Mouse (Mus musculus): ENCODE data around the gene Aurkb. TPM values are rescaled to one million over a fixed set of nuclear protein-coding genes. Genes with fewer than 3 reads are reported as not detected.
A peak's percentile ranks its signal among the peaks of the same experiment; 100 is the strongest.

Gene Aurkb
- polyA plus RNA-seq, 1 experiment from 2014 or later = 101 TPM

DNA sequence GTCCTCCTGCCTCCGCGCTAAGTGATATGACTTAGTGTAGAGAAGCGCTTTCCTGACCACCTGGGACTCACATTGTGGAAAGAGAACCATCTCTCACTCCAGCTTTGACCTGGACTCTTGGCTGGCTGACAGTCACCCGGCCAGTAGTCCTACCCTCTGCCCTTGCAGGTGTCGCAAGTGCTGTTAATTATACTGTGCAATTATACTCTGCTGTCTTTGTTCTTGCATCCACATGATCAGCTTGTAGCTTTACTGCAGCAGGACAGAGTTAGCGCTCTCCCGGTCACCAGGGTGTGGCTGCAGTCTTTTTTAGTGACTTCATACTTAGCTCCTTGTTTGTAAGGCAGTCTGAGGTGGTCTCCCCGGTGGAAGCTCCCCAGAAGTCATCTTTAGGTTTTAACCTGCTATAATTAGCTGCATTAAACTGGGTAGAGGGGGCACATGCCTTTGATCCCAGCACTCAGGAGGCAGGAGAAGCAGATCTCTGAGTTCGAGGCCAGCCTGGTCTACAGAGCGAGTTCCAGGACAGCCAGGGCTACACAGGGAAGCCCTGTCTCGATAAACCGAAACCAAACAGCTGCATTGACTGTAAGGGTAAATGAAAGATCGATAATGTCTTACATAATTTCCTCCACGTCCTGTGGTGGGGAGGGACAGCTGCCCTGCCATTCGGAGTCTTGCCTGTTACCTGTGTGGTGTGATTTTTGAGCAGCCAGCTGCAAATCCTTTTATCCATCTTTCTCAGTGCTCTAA is 34.8 kb downstream of the Aurkb start:
- Histone ChIP-seq H3K4me1 (ENCODE audit: control insufficient read depth, low read depth, low read length) (no peaks in the 10 kb centered on the region), H3K27me3 (ENCODE audit: control insufficient read depth, insufficient read depth, low read depth, low read length) (no peaks in the 10 kb centered on the region), H3K4me2 (ENCODE audit: low read depth, low read length) (no peak overlapping the region), H3K9me3 (replicated peaks; ENCODE audit: control insufficient read depth, low read length) (no peaks in the 10 kb centered on the region), H3K27ac (ENCODE audit: low read length) (no peak overlapping the region), H3K4me3 (ENCODE audit: low read depth, low read length) (no peak overlapping the region), H3K36me3 (ENCODE audit: control insufficient read depth, insufficient read depth) (no peaks in the 10 kb centered on the region), H3K9ac (ENCODE audit: low read depth, low read length) (no peak overlapping the region)
- no peak for ATAC-seq (ENCODE audit: low read depth)
- 70% methylated on average over 15 of the region's 15 CpGs for WGBS (ENCODE audit: insufficient replicate concordance)

DNA sequence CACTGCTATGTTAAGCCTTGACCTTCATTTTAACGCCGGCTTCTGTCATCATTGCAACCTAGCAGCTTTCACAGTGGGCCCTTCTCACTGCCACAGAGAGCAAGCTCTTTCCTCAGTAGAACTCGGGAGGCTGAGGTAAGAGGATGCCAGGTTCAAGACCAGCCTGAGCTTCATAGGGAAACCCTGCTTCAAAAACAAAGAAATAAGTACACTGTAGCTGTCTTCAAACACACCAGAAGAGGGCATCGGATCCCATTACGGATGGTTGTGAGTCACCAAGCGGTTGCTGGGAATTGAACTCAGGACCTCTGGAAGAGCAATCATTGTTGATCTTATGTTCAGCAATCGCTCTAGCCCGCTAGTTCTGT is 35.4 kb downstream of the Aurkb start:
- no peaks in the 10 kb centered on the region for H3K9me3 ChIP-seq (replicated peaks; ENCODE audit: control insufficient read depth, low read length)
- no peak overlapping the region for H3K9ac ChIP-seq (ENCODE audit: low read depth, low read length)
- no peak overlapping the region for H3K4me3 ChIP-seq (ENCODE audit: low read depth, low read length)
- H3K36me3 ChIP-seq (ENCODE audit: control insufficient read depth, insufficient read depth) = no peaks in the 10 kb centered on the region
- WGBS (ENCODE audit: insufficient replicate concordance) = 78% methylated on average over 8 of the region's 8 CpGs
- H3K27me3 ChIP-seq (ENCODE audit: control insufficient read depth, insufficient read depth, low read depth, low read length) = no peaks in the 10 kb centered on the region
- no peak overlapping the region for H3K27ac ChIP-seq (ENCODE audit: low read length)
- no peak for ATAC-seq (ENCODE audit: low read depth)
- no peak overlapping the region for H3K4me2 ChIP-seq (ENCODE audit: low read depth, low read length)
- no peaks in the 10 kb centered on the region; the same call in 1 of the 2 replicates for H3K4me1 ChIP-seq (ENCODE audit: control insufficient read depth, low read depth, low read length)

DNA sequence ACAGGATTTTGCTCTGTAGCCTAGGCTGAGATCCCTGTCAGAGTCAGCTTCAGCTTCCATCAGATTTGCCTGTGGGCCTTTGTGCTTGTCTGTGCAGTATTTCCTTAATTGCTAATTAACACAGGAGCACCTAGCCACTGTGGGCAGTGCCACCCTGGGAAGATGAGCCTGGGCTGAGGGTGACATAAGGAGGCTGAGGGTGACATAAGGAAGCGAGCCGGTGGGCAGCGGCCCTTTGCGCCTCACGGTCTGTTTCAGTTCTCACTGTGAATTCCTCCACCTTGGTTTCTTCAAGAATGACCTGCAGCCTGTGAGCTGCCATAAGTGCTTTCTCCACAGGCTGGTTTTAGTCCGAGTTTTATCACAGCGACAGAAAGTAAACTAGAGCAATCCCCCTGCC is 36.2 kb downstream of the Aurkb start:
- no peaks in the 10 kb centered on the region; the same call in 1 of the 2 replicates for H3K4me1 ChIP-seq (ENCODE audit: control insufficient read depth, low read depth, low read length)
- H3K27ac ChIP-seq (ENCODE audit: low read length) = no peak overlapping the region
- WGBS (ENCODE audit: insufficient replicate concordance) = 70% methylated on average over 7 of the region's 7 CpGs
- no peak overlapping the region for H3K4me3 ChIP-seq (ENCODE audit: low read depth, low read length)
- H3K4me2 ChIP-seq (ENCODE audit: low read depth, low read length) = no peak overlapping the region
- no peaks in the 10 kb centered on the region for H3K36me3 ChIP-seq (ENCODE audit: control insufficient read depth, insufficient read depth)
- no peak overlapping the region for H3K9ac ChIP-seq (ENCODE audit: low read depth, low read length)
- no peaks in the 10 kb centered on the region for H3K27me3 ChIP-seq (ENCODE audit: control insufficient read depth, insufficient read depth, low read depth, low read length)
- ATAC-seq (ENCODE audit: low read depth) = no peak
- no peaks in the 10 kb centered on the region for H3K9me3 ChIP-seq (replicated peaks; ENCODE audit: control insufficient read depth, low read length)

DNA sequence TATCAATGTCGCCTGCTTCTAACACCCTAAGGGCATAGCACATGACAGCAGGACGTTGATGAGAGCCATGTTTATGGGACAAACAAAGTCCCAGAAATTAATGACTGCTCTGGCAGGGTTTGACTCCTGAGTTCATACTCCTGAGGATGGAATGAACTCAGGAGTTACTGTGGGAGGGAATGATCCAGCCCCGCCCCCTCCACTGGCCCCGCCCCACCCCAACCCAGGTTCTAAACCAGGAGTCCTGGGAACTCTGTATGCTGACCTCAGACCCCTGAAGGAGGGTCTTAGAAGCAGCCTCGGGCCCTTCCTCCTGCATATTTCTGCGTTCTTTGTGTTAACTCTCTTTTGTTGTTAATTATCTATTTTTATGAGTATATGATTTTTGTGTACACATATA is 40.2 kb downstream of the Aurkb start:
- Histone ChIP-seq H3K9me3 (replicated peaks; ENCODE audit: control insufficient read depth, low read length) (no peaks in the 10 kb centered on the region), H3K27me3 (ENCODE audit: control insufficient read depth, insufficient read depth, low read depth, low read length) (no peaks in the 10 kb centered on the region), H3K4me3 (ENCODE audit: low read depth, low read length) (no peak overlapping the region), H3K4me2 (ENCODE audit: low read depth, low read length) (no peak overlapping the region), H3K36me3 (ENCODE audit: control insufficient read depth, insufficient read depth) (peaks cover 6% of the 10 kb centered on the region; the same call in 1 of the 2 replicates), H3K9ac (ENCODE audit: low read depth, low read length) (no peak overlapping the region), H3K4me1 (ENCODE audit: control insufficient read depth, low read depth, low read length) (peaks cover 24% of the 10 kb centered on the region), H3K27ac (ENCODE audit: low read length) (no peak overlapping the region)
- WGBS (ENCODE audit: insufficient replicate concordance) = 66% methylated on average over 6 of the region's 6 CpGs
- no peak for ATAC-seq (ENCODE audit: low read depth)

DNA sequence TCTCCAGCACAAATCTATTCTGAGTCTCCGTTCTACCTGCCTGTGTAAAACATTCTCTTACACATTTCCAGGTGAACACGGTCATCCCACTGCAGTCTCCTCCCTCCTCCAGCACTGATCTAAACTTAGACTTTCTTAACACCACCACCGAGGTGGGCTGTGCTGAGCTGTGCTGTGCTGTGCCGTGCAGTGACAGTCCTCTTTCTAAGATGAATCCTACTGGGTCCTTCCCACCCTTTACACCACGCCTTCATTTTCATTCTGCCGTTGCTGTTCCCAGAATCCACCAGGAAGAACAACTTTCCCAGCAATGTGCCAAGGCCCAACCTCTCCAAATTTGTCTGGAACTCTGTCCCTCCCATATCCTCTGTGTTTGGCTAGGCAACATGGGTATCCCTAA is 40.9 kb downstream of the Aurkb start:
- Histone ChIP-seq H3K9me3 (replicated peaks; ENCODE audit: control insufficient read depth, low read length) (no peaks in the 10 kb centered on the region), H3K27me3 (ENCODE audit: control insufficient read depth, insufficient read depth, low read depth, low read length) (no peaks in the 10 kb centered on the region), H3K9ac (ENCODE audit: low read depth, low read length) (no peak overlapping the region), H3K27ac (ENCODE audit: low read length) (no peak overlapping the region), H3K4me1 (ENCODE audit: control insufficient read depth, low read depth, low read length) (peaks cover 25% of the 10 kb centered on the region), H3K4me3 (ENCODE audit: low read depth, low read length) (no peak overlapping the region), H3K4me2 (ENCODE audit: low read depth, low read length) (no peak overlapping the region), H3K36me3 (ENCODE audit: control insufficient read depth, insufficient read depth) (peaks cover 6% of the 10 kb centered on the region; the same call in 1 of the 2 replicates)
- no peak for ATAC-seq (ENCODE audit: low read depth)
- 56% methylated on average over 6 of the region's 6 CpGs for WGBS (ENCODE audit: insufficient replicate concordance)

DNA sequence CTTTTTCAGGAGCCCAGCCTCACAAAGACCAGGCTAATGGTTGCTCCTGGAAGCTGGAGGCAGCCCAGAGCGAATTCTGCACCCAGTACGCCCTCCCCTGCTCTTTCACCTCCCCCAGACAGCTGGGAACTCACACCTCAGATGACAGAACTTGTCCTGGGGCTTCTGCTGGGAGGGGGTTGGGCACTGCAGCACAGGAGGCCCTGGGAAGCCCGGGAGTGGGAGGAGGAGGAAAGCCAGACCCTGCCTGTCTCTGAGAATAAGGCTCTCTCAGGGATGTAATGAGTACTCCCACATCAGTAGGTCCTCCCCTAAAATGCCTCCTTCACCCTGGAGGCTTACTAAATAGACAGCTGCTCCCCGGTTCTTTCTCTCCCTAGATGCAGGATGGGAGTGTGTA is 41.6 kb downstream of the Aurkb start:
- Histone ChIP-seq H3K27ac (ENCODE audit: low read length) (no peak overlapping the region), H3K27me3 (ENCODE audit: control insufficient read depth, insufficient read depth, low read depth, low read length) (no peaks in the 10 kb centered on the region), H3K9me3 (replicated peaks; ENCODE audit: control insufficient read depth, low read length) (no peaks in the 10 kb centered on the region), H3K36me3 (ENCODE audit: control insufficient read depth, insufficient read depth) (peaks cover 6% of the 10 kb centered on the region; the same call in 1 of the 2 replicates), H3K9ac (ENCODE audit: low read depth, low read length) (no peak overlapping the region), H3K4me2 (ENCODE audit: low read depth, low read length) (no peak overlapping the region), H3K4me1 (ENCODE audit: control insufficient read depth, low read depth, low read length) (peaks cover 27% of the 10 kb centered on the region), H3K4me3 (ENCODE audit: low read depth, low read length) (no peak overlapping the region)
- no peak for ATAC-seq (ENCODE audit: low read depth)
- 43% methylated on average over 4 of the region's 4 CpGs for WGBS (ENCODE audit: insufficient replicate concordance)

DNA sequence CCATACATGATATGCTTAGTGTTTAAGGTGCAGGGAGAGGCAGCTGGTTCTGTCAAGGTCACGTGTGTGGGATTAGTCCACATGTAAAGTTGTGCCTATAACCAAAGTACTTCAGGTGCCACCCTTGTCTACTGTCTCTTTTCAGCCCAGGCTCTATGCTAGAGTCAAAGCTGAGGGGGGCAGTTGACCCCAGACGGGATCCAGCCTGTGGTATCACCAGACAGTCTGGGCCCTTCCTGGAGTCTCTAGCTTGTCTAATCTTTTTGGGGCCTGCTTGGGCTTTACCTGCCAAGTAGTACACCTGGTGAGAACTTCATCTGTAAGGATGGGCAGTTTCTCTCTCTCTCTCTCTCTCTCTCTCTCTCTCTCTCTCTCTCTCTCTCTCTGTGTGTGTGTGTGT is 42.1 kb downstream of the Aurkb start:
- Histone ChIP-seq H3K9ac (ENCODE audit: low read depth, low read length) (no peak overlapping the region), H3K27ac (ENCODE audit: low read length) (no peak overlapping the region), H3K36me3 (ENCODE audit: control insufficient read depth, insufficient read depth) (peaks cover 8% of the 10 kb centered on the region), H3K4me3 (ENCODE audit: low read depth, low read length) (no peak overlapping the region), H3K4me2 (ENCODE audit: low read depth, low read length) (no peak overlapping the region), H3K9me3 (replicated peaks; ENCODE audit: control insufficient read depth, low read length) (no peaks in the 10 kb centered on the region), H3K27me3 (ENCODE audit: control insufficient read depth, insufficient read depth, low read depth, low read length) (no peaks in the 10 kb centered on the region), H3K4me1 (ENCODE audit: control insufficient read depth, low read depth, low read length) (peaks cover 32% of the 10 kb centered on the region)
- 57% methylated on average over 2 of the region's 2 CpGs for WGBS (ENCODE audit: insufficient replicate concordance)
- no peak for ATAC-seq (ENCODE audit: low read depth)

DNA sequence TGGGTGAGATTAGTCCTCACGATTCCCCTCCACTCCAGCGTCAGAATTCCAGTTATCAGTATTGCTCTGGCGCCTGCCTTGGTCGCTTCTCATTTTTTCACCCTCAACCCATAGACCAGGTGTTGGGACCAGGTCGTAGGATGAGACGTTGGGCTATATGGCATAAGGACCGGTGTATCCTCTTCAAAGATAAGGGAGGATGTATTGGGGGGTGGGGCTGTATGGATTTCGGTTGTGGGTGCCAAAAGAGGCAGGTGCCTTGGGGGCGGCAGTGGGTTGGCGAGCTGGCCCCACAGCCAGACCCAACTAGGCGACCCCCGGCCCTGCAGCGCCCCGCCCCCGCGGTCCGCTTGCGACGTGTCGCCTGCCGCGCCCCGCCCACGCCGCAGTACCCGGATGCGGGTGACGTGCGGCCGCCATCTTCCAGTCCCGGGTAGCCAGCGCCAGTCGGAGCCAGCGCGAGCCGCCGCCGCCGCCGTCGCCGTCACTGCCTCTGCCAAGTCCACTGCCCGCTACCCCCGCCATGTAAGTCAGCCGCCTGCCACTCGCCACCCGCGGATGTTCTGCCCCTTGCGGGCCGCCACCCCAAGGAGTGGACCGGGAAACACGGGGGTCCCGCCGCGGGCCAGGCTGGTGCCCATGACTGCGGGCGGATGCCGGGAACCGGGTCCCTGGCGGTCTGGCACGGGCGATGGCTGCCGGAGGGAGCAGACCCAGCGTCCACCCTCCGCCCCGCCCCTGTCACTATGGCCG is 42.8 kb downstream of the Aurkb start, which contains the start of gene Vamp2:
Gene Vamp2 (plus strand): TSS at position 388 of the 753 bp plus-strand sequence.
- Histone ChIP-seq H3K36me3 (ENCODE audit: control insufficient read depth, insufficient read depth) (peaks cover 10% of the 10 kb centered on the region), H3K4me1 (ENCODE audit: control insufficient read depth, low read depth, low read length) (peaks cover 35% of the 10 kb centered on the region), H3K4me2 (ENCODE audit: low read depth, low read length) (peak within 1 kb of the TSS; percentile 97), H3K27ac (ENCODE audit: low read length) (peak within 1 kb of the TSS; percentile 95), H3K4me3 (ENCODE audit: low read depth, low read length) (peak within 1 kb of the TSS; percentile 100), H3K9me3 (replicated peaks; ENCODE audit: control insufficient read depth, low read length) (no peaks in the 10 kb centered on the region), H3K9ac (ENCODE audit: low read depth, low read length) (peak within 1 kb of the TSS; percentile 100), H3K27me3 (ENCODE audit: control insufficient read depth, insufficient read depth, low read depth, low read length) (no peaks in the 10 kb centered on the region)
- under 1% methylated on average over 61 of the region's 67 CpGs for WGBS (ENCODE audit: insufficient replicate concordance)
- ATAC-seq (ENCODE audit: low read depth) = peak; percentile 74

All from liver, embryonic 16.5 days (tissue).